ENCODE assay signal across 31 mouse cellular contexts in the genomic region with DNA sequence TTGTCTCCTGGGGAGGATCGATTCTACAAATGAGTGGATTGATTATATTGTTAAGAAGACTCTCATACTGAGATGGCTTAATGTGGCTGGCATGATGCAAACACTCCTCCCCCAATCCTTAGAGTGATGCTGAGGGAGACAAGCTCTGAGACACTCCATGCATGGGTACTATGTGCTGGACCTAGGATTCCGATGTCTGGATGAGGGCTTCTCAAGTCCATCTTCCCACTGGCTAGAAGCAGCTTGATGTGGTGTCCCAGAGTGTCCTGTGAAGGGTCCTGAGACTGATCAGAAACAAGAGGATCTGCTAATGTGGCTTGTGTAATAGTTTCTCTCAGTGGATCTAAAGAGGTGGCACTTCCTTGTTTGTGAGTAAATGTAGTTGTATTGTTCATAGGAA. TPM values are rescaled to one million over a fixed set of nuclear protein-coding genes. Genes with fewer than 3 reads are reported as not detected.
DNase-seq lines count a peak whose midpoint lies in the region; ATAC-seq and TF ChIP-seq lines count a peak whose summit lies in the region.
"Had no signal": no experiment of that assay in that cellular context is flagged by ENCODE, and none has a peak within 500 bp of the region (broad histone marks: within the 10 kb centered on the region; RNA-seq: fewer than 3 reads in every experiment).

No protein-coding gene starts in this region.

- no peaks in the 10 kb centered on the region for H3K4me1 ChIP-seq in heart, embryonic 16.5 days (ENCODE audit: control insufficient read depth, insufficient read depth, low read length)
- peaks cover 19% of the 10 kb centered on the region for H3K4me1 ChIP-seq in thymus, adult 2 months (replicated peaks; ENCODE audit: control insufficient read depth, insufficient read depth, low read length)
- no peaks in the 10 kb centered on the region for H3K4me1 ChIP-seq in lung, adult 2 months (ENCODE audit: control insufficient read depth, insufficient read depth, low read length)
- H3K4me1 ChIP-seq: embryonic facial prominence, embryonic 12.5 days; embryonic facial prominence, embryonic 15.5 days; heart, embryonic 12.5 days; hindbrain, embryonic 12.5 days; hindbrain, embryonic 15.5 days; intestine, embryonic 15.5 days had no signal

- H3K9me3 ChIP-seq in heart, embryonic 16.5 days (replicated peaks; ENCODE audit: control insufficient read depth, low read length): no peaks in the 10 kb centered on the region
- H3K9me3 ChIP-seq: embryonic facial prominence, embryonic 12.5 days; embryonic facial prominence, embryonic 15.5 days; heart, embryonic 12.5 days; hindbrain, embryonic 12.5 days; hindbrain, embryonic 15.5 days; intestine, embryonic 15.5 days had no signal

- 0 out of 2 replicates have a peak overlapping the region, but pooled peaks have one; percentile 3 for H3K4me2 ChIP-seq in heart, embryonic 16.5 days (ENCODE audit: low read depth, low read length)
- H3K4me2 ChIP-seq: embryonic facial prominence, embryonic 12.5 days; embryonic facial prominence, embryonic 15.5 days; heart, embryonic 12.5 days; hindbrain, embryonic 12.5 days; hindbrain, embryonic 15.5 days; intestine, embryonic 15.5 days had no signal

- no peak overlapping the region for H3K4me3 ChIP-seq in heart, embryonic 16.5 days (ENCODE audit: low read length)
- H3K4me3 ChIP-seq in thymus, adult 2 months (ENCODE audit: control insufficient read depth, insufficient read depth, low read length): no peak overlapping the region
- no peak overlapping the region for H3K4me3 ChIP-seq in lung, adult 2 months (replicated peaks; ENCODE audit: extremely low read depth, low read depth, low read length)
- H3K4me3 ChIP-seq: embryonic facial prominence, embryonic 12.5 days; embryonic facial prominence, embryonic 15.5 days; gastrocnemius, adult 2 months; heart, embryonic 12.5 days; hindbrain, embryonic 12.5 days; hindbrain, embryonic 15.5 days; intestine, embryonic 15.5 days had no signal

- no peak for TF ChIP-seq CTCF in thymus, adult 2 months (IDR thresholded peaks at IDR 0.05; ENCODE audit: borderline replicate concordance, control insufficient read depth, extremely low read depth, insufficient read depth, low read length, poor library complexity)
- TF ChIP-seq CTCF in lung, adult 2 months (IDR thresholded peaks at IDR 0.05; ENCODE audit: insufficient read depth, low read length): no peak

- no peak for DNase-seq in heart, adult 18-20 months
- peak; percentile 41 for DNase-seq in thymus, adult 2 months
- DNase-seq in thymus, postnatal 0 days (ENCODE audit: low spot score): no peak
- DNase-seq in thymus, postnatal 4 days: peak; percentile 48
- no peak for DNase-seq in thymus, postnatal 14 days
- DNase-seq in lung, adult 2 months: no peak
- DNase-seq: adrenal gland, adult 2 months; adrenal gland, postnatal 14 days; cerebellum, adult 11 months; cerebellum, adult 2 months; cerebellum, adult 9-11 months; cerebellum, postnatal 25 days; forebrain, postnatal 0 days; gastrocnemius, adult 2 months; gastrocnemius, postnatal 14 days; heart, adult 11 months; heart, postnatal 10 days had no signal

- 84% methylated on average over 2 of the region's 2 CpGs for WGBS in heart, embryonic 16.5 days
- WGBS in thymus, adult 2 months: 81% methylated on average over 2 of the region's 2 CpGs
- WGBS in lung, adult 2 months: 85% methylated on average over 2 of the region's 2 CpGs

- no peak for TF ChIP-seq POLR2A in thymus, adult 2 months (IDR thresholded peaks at IDR 0.05; ENCODE audit: control insufficient read depth, extremely low read depth, insufficient read depth, low read length, poor library complexity)
- no peak for TF ChIP-seq POLR2A in lung, adult 2 months (IDR thresholded peaks at IDR 0.05; ENCODE audit: borderline replicate concordance, extremely low read depth, low read depth, low read length)

- peak overlapping the region; percentile 68 for H3K27ac ChIP-seq in heart, embryonic 16.5 days (ENCODE audit: low read length)
- H3K27ac ChIP-seq in thymus, adult 2 months (ENCODE audit: control insufficient read depth, insufficient read depth, low read length): peak overlapping the region; percentile 99
- H3K27ac ChIP-seq: embryonic facial prominence, embryonic 12.5 days; embryonic facial prominence, embryonic 15.5 days; gastrocnemius, adult 2 months; hindbrain, embryonic 12.5 days; hindbrain, embryonic 15.5 days; intestine, embryonic 15.5 days had no signal

- peaks cover 4% of the 10 kb centered on the region; the same call in 1 of the 2 replicates for H3K27me3 ChIP-seq in heart, embryonic 16.5 days (ENCODE audit: control insufficient read depth, insufficient read depth, low read length)
- no peaks in the 10 kb centered on the region for H3K27me3 ChIP-seq in thymus, adult 2 months (ENCODE audit: control insufficient read depth, insufficient read depth, low read length)
- H3K27me3 ChIP-seq: embryonic facial prominence, embryonic 12.5 days; embryonic facial prominence, embryonic 15.5 days; intestine, embryonic 15.5 days had no signal

- H3K9ac ChIP-seq in heart, embryonic 16.5 days (ENCODE audit: low read length): no peak overlapping the region
- H3K9ac ChIP-seq: embryonic facial prominence, embryonic 12.5 days; embryonic facial prominence, embryonic 15.5 days; forebrain, postnatal 0 days; heart, embryonic 12.5 days; hindbrain, embryonic 12.5 days; hindbrain, embryonic 15.5 days; intestine, embryonic 15.5 days had no signal

- ATAC-seq in heart, embryonic 16.5 days (replicated peaks; ENCODE audit: extremely low read depth, insufficient read depth, low FRiP score): no peak
- ATAC-seq: forebrain, embryonic 14.5 days; forebrain, postnatal 0 days; intestine, embryonic 15.5 days had no signal

- no peaks in the 10 kb centered on the region for H3K36me3 ChIP-seq in heart, embryonic 16.5 days (ENCODE audit: control insufficient read depth, insufficient read depth)
- peaks cover 17% of the 10 kb centered on the region for H3K36me3 ChIP-seq in thymus, adult 2 months (ENCODE audit: control insufficient read depth, insufficient read depth, low read length)
- H3K36me3 ChIP-seq: embryonic facial prominence, embryonic 12.5 days; embryonic facial prominence, embryonic 15.5 days; heart, embryonic 12.5 days; hindbrain, embryonic 12.5 days; hindbrain, embryonic 15.5 days; intestine, embryonic 15.5 days had no signal

RNA-seq across cellular contexts. Expression of a gene that starts 0.5 kb away (rescaled TPM):
- 11.7 and 30.7 TPM in 2 replicates for polyA plus RNA-seq in heart, embryonic 16.5 days (2015; fragmentation: Nextera tagmentation; extraction: Ambion mirVana)
- 1 to 10 TPM in 1 of 2 experiments, not detected in 1; 4.1 TPM for total RNA-seq in heart, adult 18-20 months (2021)
- 214 and 262 TPM in 2 replicates for polyA plus RNA-seq in thymus, adult 2 months (2012; rRNA removed)
- 485 and 511 TPM in 2 replicates for polyA plus RNA-seq in thymus, postnatal 0 days (2015; fragmentation: Nextera tagmentation; extraction: Ambion mirVana)
- polyA plus RNA-seq in lung, adult 2 months (2012; rRNA removed): 1.6 and 2.0 TPM in 2 replicates
- total RNA-seq: forebrain, postnatal 0 days; gastrocnemius, adult 2 months; hematopoietic stem cell, adult 5-6 weeks; MEL had no signal
- polyA plus RNA-seq: C2C12; embryonic facial prominence, embryonic 12.5 days; embryonic facial prominence, embryonic 15.5 days; forebrain, embryonic 11.5 days; forebrain, embryonic 14.5 days; forebrain, postnatal 0 days; heart, embryonic 12.5 days; hindbrain, embryonic 12.5 days; hindbrain, embryonic 15.5 days; intestine, embryonic 15.5 days had no signal

RNA-seq across cellular contexts. Expression of a gene that starts 0.9 kb away (rescaled TPM):
- polyA plus RNA-seq in heart, embryonic 16.5 days (2015; fragmentation: Nextera tagmentation; extraction: Ambion mirVana): 37.6 and 99.6 TPM in 2 replicates
- total RNA-seq in heart, adult 18-20 months (2021): 1 to 10 TPM in 1 of 2 experiments, under 1 TPM in 1; 0.62 to 4.6 TPM
- polyA plus RNA-seq in thymus, adult 2 months (2012; rRNA removed): 183 and 216 TPM in 2 replicates
- polyA plus RNA-seq in thymus, postnatal 0 days (2015; fragmentation: Nextera tagmentation; extraction: Ambion mirVana): 973 and 1,015 TPM in 2 replicates
- polyA plus RNA-seq in lung, adult 2 months (2012; rRNA removed): 1.3 and 2.3 TPM in 2 replicates
- total RNA-seq: forebrain, postnatal 0 days; gastrocnemius, adult 2 months had no signal
- polyA plus RNA-seq: adrenal gland, adult 2 months; C2C12; cerebellum, adult 2 months; embryonic facial prominence, embryonic 12.5 days; forebrain, embryonic 11.5 days; forebrain, embryonic 14.5 days; forebrain, postnatal 0 days; frontal cortex, adult 2 months; heart, embryonic 12.5 days; hindbrain, embryonic 12.5 days; hindbrain, embryonic 15.5 days had no signal

RNA-seq across cellular contexts. Expression of a gene that starts 15.7 kb away (rescaled TPM):
- 16.8 and 17.7 TPM in 2 replicates for polyA plus RNA-seq in heart, embryonic 16.5 days (2015; fragmentation: Nextera tagmentation; extraction: Ambion mirVana)
- total RNA-seq in heart, adult 18-20 months (2021): 10 to 100 TPM; 33.8 to 35.5 TPM
- 23.0 and 23.7 TPM in 2 replicates for polyA plus RNA-seq in thymus, adult 2 months (2012; rRNA removed)
- polyA plus RNA-seq in thymus, postnatal 0 days (2015; fragmentation: Nextera tagmentation; extraction: Ambion mirVana): 18.6 and 19.5 TPM in 2 replicates
- polyA plus RNA-seq in lung, adult 2 months (2012; rRNA removed): 7.3 and 13.6 TPM in 2 replicates

RNA-seq across cellular contexts. Expression of a gene that starts 28.3 kb away (rescaled TPM):
- polyA plus RNA-seq in heart, embryonic 16.5 days (2015; fragmentation: Nextera tagmentation; extraction: Ambion mirVana): 25.0 and 71.7 TPM in 2 replicates
- total RNA-seq in heart, adult 18-20 months (2021): 1 to 10 TPM in 1 of 2 experiments, under 1 TPM in 1; 0.47 to 6.4 TPM
- polyA plus RNA-seq in thymus, adult 2 months (2012; rRNA removed): 343 and 451 TPM in 2 replicates
- polyA plus RNA-seq in thymus, postnatal 0 days (2015; fragmentation: Nextera tagmentation; extraction: Ambion mirVana): 511 and 576 TPM in 2 replicates
- 3.0 and 4.8 TPM in 2 replicates for polyA plus RNA-seq in lung, adult 2 months (2012; rRNA removed)
- total RNA-seq: common myeloid progenitor, adult 5-6 weeks; forebrain, postnatal 0 days; gastrocnemius, adult 2 months; gastrocnemius, postnatal 14 days; MEL had no signal
- polyA plus RNA-seq: C2C12; embryonic facial prominence, embryonic 12.5 days; forebrain, embryonic 11.5 days; forebrain, embryonic 14.5 days; forebrain, postnatal 0 days; heart, embryonic 12.5 days; hindbrain, embryonic 12.5 days had no signal

RNA-seq across cellular contexts. Expression of a gene that starts 58.5 kb away (rescaled TPM):
- polyA plus RNA-seq in heart, embryonic 16.5 days (2015; fragmentation: Nextera tagmentation; extraction: Ambion mirVana): 4.2 and 6.1 TPM in 2 replicates
- 1 to 10 TPM in 1 of 2 experiments, under 1 TPM in 1; 0.62 to 2.3 TPM for total RNA-seq in heart, adult 18-20 months (2021)
- polyA plus RNA-seq in thymus, adult 2 months (2012; rRNA removed): 10.1 and 11.6 TPM in 2 replicates
- 5.9 and 7.4 TPM in 2 replicates for polyA plus RNA-seq in thymus, postnatal 0 days (2015; fragmentation: Nextera tagmentation; extraction: Ambion mirVana)
- 3.3 and 8.6 TPM in 2 replicates for polyA plus RNA-seq in lung, adult 2 months (2012; rRNA removed)
- total RNA-seq: common myeloid progenitor, adult 5-6 weeks had no signal
- polyA plus RNA-seq: C2C12 had no signal

Comparison
In these comparisons a context has a peak if more than half of its experiments do, and no peak if none do; other contexts are left out.
1. DNase-seq: peak in thymus, adult 2 months (single experiment) and thymus, postnatal 4 days (single experiment); none in heart, adult 18-20 months (0 of 2), thymus, postnatal 0 days (single experiment), thymus, postnatal 14 days (single experiment) and lung, adult 2 months (single experiment).
2. RNA of a gene that starts 0.9 kb away (polyA plus RNA-seq): 973 to 1,015 TPM in thymus, postnatal 0 days, 183 to 216 TPM in thymus, adult 2 months and 37.6 to 99.6 TPM in heart, embryonic 16.5 days; 1.3 to 2.3 TPM in lung, adult 2 months; every median in the first group is over 10 times any median in the second.